Mouse (Mus musculus) kidney, adult 2 months (tissue): Measurements from ENCODE around the gene Tob1. TPM values are rescaled to one million over a fixed set of nuclear protein-coding genes. Genes with fewer than 3 reads are reported as not detected.

ENCODE experiments used
- DNase-seq: peaks from one replicate; pipeline ENCODE4 v3.0.0; 2021
- H3K27ac ChIP-seq: fragments of 200-500 bp; 2 replicates; pipeline ENCODE4 v1.5.1; 2012; ENCODE audit warnings: low read depth, low read length, control low read depth, inconsistent platforms; ENCODE audit not compliant: insufficient read depth
- H3K27me3 ChIP-seq: fragments of 200-500 bp; replicated peaks from 2 replicates; pipeline ENCODE4 v1.6.1; 2012; ENCODE audit warnings: mild to moderate bottlenecking, moderate library complexity, low read length, inconsistent platforms; ENCODE audit not compliant: control insufficient read depth, insufficient read depth
- H3K36me3 ChIP-seq: fragments of 200-500 bp; 2 replicates; pipeline ENCODE4 v1.6.1; 2012; ENCODE audit warnings: mild to moderate bottlenecking, moderate library complexity, low read length, inconsistent platforms; ENCODE audit not compliant: control insufficient read depth, insufficient read depth
- H3K4me1 ChIP-seq: fragments of 200-500 bp; 2 replicates; pipeline ENCODE4 v1.6.1; 2011; ENCODE audit warnings: low read length; ENCODE audit not compliant: control insufficient read depth, insufficient read depth
- H3K4me3 ChIP-seq: fragments of 200-500 bp; 2 replicates; pipeline ENCODE4 v1.5.1; 2011; ENCODE audit warnings: mild to moderate bottlenecking, low read depth, low read length, control low read depth; ENCODE audit not compliant: insufficient read depth
- CTCF ChIP-seq: fragments of 200-500 bp; conservative IDR thresholded peaks from 2 replicates; pipeline ENCODE4 v1.5.1; 2011; ENCODE audit warnings: low read depth, mild to moderate bottlenecking, control low read depth, low read length, moderate library complexity, mixed read lengths; ENCODE audit not compliant: insufficient read depth, insufficient read length
- POLR2A ChIP-seq: fragments of 200-500 bp; IDR thresholded peaks from one replicate; pipeline ENCODE4 v1.6.1; 2011; ENCODE audit warnings: low read depth, low read length, control low read depth
- WGBS: fragments of 180-500 bp; shearing (Covaris S2); methylation state at CpG from one replicate; pipeline ENCODE4 v1.1.7; 2018; 5-methylcytosine and 5-hydroxymethylcytosine counted together
- polyA plus RNA-seq: library from polyadenylated mRNA; depleted of rRNA; stranded (reverse); fragments of >200 nt; gene quantifications from 2 replicates; pipeline ENCODE4 v1.2.3, GENCODE M21; 2012

Tob1 gene
- polyA plus RNA-seq, 1 experiment = 45.0 TPM

- TF ChIP-seq POLR2A (peak; percentile 10), CTCF (no peak)
- H3K27me3 ChIP-seq = no peaks in the 10 kb centered on the region
- H3K4me1 ChIP-seq = 0 out of 2 replicates have a peak, but pooled peaks cover 3% of the 10 kb centered on the region
- H3K36me3 ChIP-seq = no peaks in the 10 kb centered on the region
- peak; percentile 75 for DNase-seq
- 54% methylated on average over 9 of the region's 9 CpGs for WGBS
- H3K27ac ChIP-seq = peak overlapping the region; percentile 67
- no peak overlapping the region for H3K4me3 ChIP-seq
These were observed 39.1 kb upstream of the Tob1 start for GRCm38 (mm10) chr11:94172186-94172585.

- DNase-seq = no peak
These were observed 37.5 kb upstream of the Tob1 start for GRCm38 (mm10) chr11:94173726-94174146.

DNA sequence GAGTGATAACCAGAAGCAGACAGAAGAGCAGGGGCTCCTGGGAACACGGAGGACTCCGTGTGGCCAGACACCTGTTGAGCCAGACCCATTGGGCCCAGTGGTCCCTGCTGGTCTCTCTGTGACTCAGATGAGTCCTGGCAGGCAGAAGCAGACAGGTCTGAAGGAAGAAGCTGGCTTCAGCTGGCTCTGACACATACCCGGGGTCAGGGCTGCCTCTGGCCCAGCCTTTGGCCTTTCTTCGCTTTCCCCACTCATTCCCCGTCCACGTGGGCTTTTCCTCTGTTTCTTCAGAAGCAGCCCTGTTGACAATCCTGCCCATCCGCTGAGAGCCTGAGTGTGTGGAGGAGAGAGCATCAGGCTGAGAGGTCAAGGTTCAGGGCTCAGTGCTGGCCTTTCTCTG is 36.0 kb upstream of the Tob1 start:
- Histone ChIP-seq H3K27ac (0 out of 2 replicates have a peak overlapping the region, but pooled peaks have one; percentile 36), H3K36me3 (no peaks in the 10 kb centered on the region), H3K4me3 (no peak overlapping the region), H3K27me3 (no peaks in the 10 kb centered on the region), H3K4me1 (0 out of 2 replicates have a peak, but pooled peaks cover 3% of the 10 kb centered on the region)
- TF ChIP-seq CTCF (no peak), POLR2A (no peak)
- DNase-seq = no peak
- 67% methylated on average over 7 of the region's 7 CpGs for WGBS

More at GRCm38 (mm10) chr11:94173726-94174146, 37.5 kb upstream of the Tob1 start:
- Histone ChIP-seq H3K27ac (no peak overlapping the region), H3K4me1 (0 out of 2 replicates have a peak, but pooled peaks cover 3% of the 10 kb centered on the region), H3K27me3 (no peaks in the 10 kb centered on the region), H3K4me3 (no peak overlapping the region), H3K36me3 (no peaks in the 10 kb centered on the region)
- TF ChIP-seq CTCF (no peak), POLR2A (no peak)
- WGBS = 71% methylated on average over 4 of the region's 4 CpGs

DNA sequence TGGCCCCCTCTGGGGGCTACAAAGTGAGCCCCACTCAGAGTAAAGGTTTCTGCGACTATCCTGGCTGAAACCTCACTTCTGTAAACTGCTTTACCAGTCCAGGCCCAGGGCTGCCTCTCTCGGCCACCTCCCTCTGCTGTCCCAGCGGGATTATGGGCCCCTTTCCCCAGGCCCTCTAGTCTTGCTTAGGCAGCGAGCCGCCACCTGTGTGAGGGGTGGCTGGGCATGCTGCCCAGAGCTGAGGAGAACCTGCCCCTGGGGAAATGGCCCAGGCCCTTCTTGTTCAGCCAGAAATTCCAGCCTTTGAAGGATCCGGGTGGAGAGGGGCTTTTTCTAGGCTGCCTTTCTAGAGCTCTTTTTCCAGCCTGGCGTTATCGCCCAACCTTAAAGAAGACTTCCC is 35.6 kb upstream of the Tob1 start:
- WGBS = 48% methylated on average over 8 of the region's 8 CpGs
- DNase-seq = peak; percentile 61
- no peak overlapping the region for H3K4me3 ChIP-seq
- H3K36me3 ChIP-seq = no peaks in the 10 kb centered on the region
- TF ChIP-seq CTCF = no peak
- no peak for TF ChIP-seq POLR2A
- peak overlapping the region; percentile 36; the same call in 1 of the 2 replicates for H3K27ac ChIP-seq
- no peaks in the 10 kb centered on the region for H3K4me1 ChIP-seq
- no peaks in the 10 kb centered on the region for H3K27me3 ChIP-seq

- Histone ChIP-seq H3K4me3 (no peak overlapping the region), H3K4me1 (no peaks in the 10 kb centered on the region), H3K27me3 (no peaks in the 10 kb centered on the region), H3K27ac (no peak overlapping the region), H3K36me3 (no peaks in the 10 kb centered on the region)
- 77% methylated on average over 15 of the region's 15 CpGs for WGBS
- DNase-seq = no peak
- TF ChIP-seq POLR2A = no peak
- TF ChIP-seq CTCF = no peak
These were observed 33.2 kb upstream of the Tob1 start for GRCm38 (mm10) chr11:94177841-94178585.

GRCm38 (mm10) chr11:94179768-94180167 is 31.5 kb upstream of the Tob1 start:
- 46% methylated on average over 1 of the region's 1 CpGs for WGBS
- no peaks in the 10 kb centered on the region for H3K27me3 ChIP-seq
- no peak for DNase-seq
- no peaks in the 10 kb centered on the region for H3K4me1 ChIP-seq
- no peak overlapping the region for H3K27ac ChIP-seq
- no peaks in the 10 kb centered on the region for H3K36me3 ChIP-seq
- no peak overlapping the region for H3K4me3 ChIP-seq
- TF ChIP-seq CTCF = no peak
- no peak for TF ChIP-seq POLR2A

GRCm38 (mm10) chr11:94180194-94180593 is 31.1 kb upstream of the Tob1 start:
- Histone ChIP-seq H3K4me3 (no peak overlapping the region), H3K4me1 (no peaks in the 10 kb centered on the region), H3K27ac (no peak overlapping the region), H3K27me3 (no peaks in the 10 kb centered on the region), H3K36me3 (no peaks in the 10 kb centered on the region)
- DNase-seq = no peak
- TF ChIP-seq POLR2A (no peak), CTCF (no peak)
- 88% methylated on average over 4 of the region's 4 CpGs for WGBS

GRCm38 (mm10) chr11:94181694-94182093 is 29.6 kb upstream of the Tob1 start:
- TF ChIP-seq POLR2A (no peak), CTCF (no peak)
- H3K27me3 ChIP-seq = no peaks in the 10 kb centered on the region
- H3K36me3 ChIP-seq = no peaks in the 10 kb centered on the region
- H3K4me3 ChIP-seq = no peak overlapping the region
- no peak for DNase-seq
- WGBS = 94% methylated on average over 8 of the region's 8 CpGs
- no peak overlapping the region for H3K27ac ChIP-seq
- H3K4me1 ChIP-seq = no peaks in the 10 kb centered on the region
